Mouse (Mus musculus): ENCODE data around the gene Hyal3.

DNA sequence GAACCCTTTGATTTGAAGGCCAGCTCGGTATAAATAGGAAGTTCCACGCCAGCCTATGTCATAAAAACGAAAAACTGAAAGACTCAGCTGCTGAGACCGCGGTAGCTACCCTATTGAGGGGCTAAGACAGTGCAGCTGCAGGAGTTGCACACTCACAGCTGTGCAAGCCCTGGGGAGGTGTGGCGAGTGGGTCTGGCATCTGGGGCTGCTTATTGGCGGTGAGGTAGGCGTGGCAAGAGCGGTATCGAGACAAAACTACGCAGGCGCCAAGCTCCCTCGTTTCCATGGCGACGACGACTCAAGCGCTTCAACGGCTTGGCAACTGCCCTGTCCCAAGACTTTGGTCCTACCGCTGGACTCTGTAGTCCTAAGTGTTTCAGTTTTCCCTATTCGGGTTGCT lies 33.6 kb upstream of the Hyal3 start, which contains the start of gene Zmynd10:
- TF ChIP-seq CTCF (conservative IDR thresholded peaks at IDR 0.05; ENCODE audit: insufficient read depth, insufficient read length, low read depth, low read length): no peak
- TF ChIP-seq POLR2A (IDR thresholded peaks at IDR 0.05; ENCODE audit: low read depth, low read length): peak; percentile 32

All from kidney, adult 2 months (tissue).